Mouse (Mus musculus) lung, postnatal 0 days (tissue): Measurements from ENCODE around the gene Gm45261.

Source experiments
- CTCF ChIP-seq: IDR thresholded peaks from 2 replicates; pipeline ENCODE4 v1.5.1; 2016; ENCODE audit warnings: antibody characterized with exemption, mild to moderate bottlenecking
- EP300 ChIP-seq: IDR thresholded peaks from 2 replicates; pipeline ENCODE4 v1.6.1; 2016; ENCODE audit warnings: antibody characterized with exemption, mild to moderate bottlenecking, control low read depth

DNA sequence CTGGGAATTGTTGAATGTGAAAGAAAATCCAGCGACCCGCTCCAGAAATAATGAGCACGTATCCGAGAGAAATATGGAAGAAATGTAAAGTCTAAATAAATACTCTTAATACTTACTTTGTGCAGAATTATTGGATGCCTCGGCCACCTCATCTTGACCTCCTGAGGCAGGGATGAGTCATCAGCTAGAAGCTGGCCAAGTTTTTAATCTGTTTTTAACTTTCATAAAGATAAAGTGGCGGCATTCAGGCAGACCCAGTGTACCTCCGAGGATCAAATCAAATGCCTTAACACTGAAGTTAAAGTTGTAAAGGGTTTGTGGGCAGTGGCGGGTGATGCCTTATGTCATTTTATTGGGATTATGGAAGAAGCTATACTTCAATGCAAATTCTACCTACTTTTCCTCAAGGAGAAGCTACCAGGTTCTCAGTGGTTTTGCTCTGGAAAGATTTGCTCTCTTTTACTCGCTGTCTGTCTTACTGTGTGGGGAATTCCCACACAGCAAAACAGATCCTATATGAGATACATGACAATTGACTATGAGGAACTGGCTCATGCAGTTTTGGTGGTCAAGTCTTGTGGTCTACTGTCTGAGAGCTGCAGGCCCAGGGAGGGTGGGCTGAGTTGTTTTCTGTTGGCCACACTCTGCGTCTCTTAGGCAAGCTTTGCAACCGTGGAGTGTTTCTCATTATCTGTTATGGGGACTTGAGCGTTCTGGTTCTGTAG, 42.8 kb downstream of the Gm45261 start:
- TF ChIP-seq EP300 (no peak), CTCF (no peak)
